In genomic region chr3:107812341-107812740, GRCm38 (mm10) we compare ENCODE assay signal across 9 mouse cellular contexts.
"Had no signal": no experiment of that assay in that cellular context is flagged by ENCODE, and none has a peak within 500 bp of the region (broad histone marks: within the 10 kb centered on the region; RNA-seq: fewer than 3 reads in every experiment).

No protein-coding gene starts in this region.

- H3K27ac ChIP-seq: layer of hippocampus, adult 2 months; limb, embryonic 12.5 days; midbrain, embryonic 12.5 days; stomach, embryonic 15.5 days had no signal

- H3K9ac ChIP-seq: midbrain, embryonic 12.5 days; stomach, embryonic 15.5 days had no signal

- H3K27me3 ChIP-seq: limb, embryonic 12.5 days; midbrain, embryonic 12.5 days; stomach, embryonic 15.5 days had no signal

- H3K9me3 ChIP-seq: limb, embryonic 12.5 days; midbrain, embryonic 12.5 days; stomach, embryonic 15.5 days had no signal

- H3K36me3 ChIP-seq: limb, embryonic 12.5 days; midbrain, embryonic 12.5 days; stomach, embryonic 15.5 days had no signal

- H3K4me3 ChIP-seq: layer of hippocampus, adult 2 months; limb, embryonic 12.5 days; midbrain, embryonic 12.5 days; stomach, embryonic 15.5 days had no signal

- H3K4me2 ChIP-seq: limb, embryonic 12.5 days; midbrain, embryonic 12.5 days; stomach, embryonic 15.5 days had no signal

- DNase-seq: kidney, adult 18-20 months; kidney, postnatal 4 days; right cerebral cortex, postnatal 14 days; thymus, adult 2 months; thymus, postnatal 36 days had no signal
